Mouse (Mus musculus) gastrocnemius, postnatal 14 days (tissue): ENCODE results near the gene Clec2d. TPM values are rescaled to one million over a fixed set of nuclear protein-coding genes. Genes with fewer than 3 reads are reported as not detected.

Experiments
- DNase-seq: peaks from one replicate; pipeline ENCODE4 v3.0.0; 2021; ENCODE audit warnings: mixed read lengths
- intact Hi-C: fragments of 180-260 bp; cut with DNase I; formaldehyde crosslinking; loops from one replicate; pipeline ENCODE4 v1.15.1; 2025; ENCODE audit warnings: low total_unique reads
- total RNA-seq, 2 experiments: library from RNA; stranded (reverse); gene quantifications; 2 replicates each; pipeline ENCODE4 v1.2.3; 2021

Clec2d gene
- total RNA-seq, 2 experiments from 2014 or later: 42.2 to 57.2 TPM

GRCm38 (mm10) chr6:129219897-129220517 lies 39.6 kb downstream of the Clec2d start:
- intact Hi-C loops: no loop called here
- DNase-seq: no peak

- intact Hi-C loops: no loop called here
- no peak for DNase-seq
Observed at GRCm38 (mm10) chr6:129221053-129221452, 40.6 kb downstream of the Clec2d start.

GRCm38 (mm10) chr6:129222188-129222800 lies 41.9 kb downstream of the Clec2d start:
- intact Hi-C loops: no loop called here
- DNase-seq: no peak

GRCm38 (mm10) chr6:129223611-129224010 lies 43.2 kb downstream of the Clec2d start:
- DNase-seq: no peak
- intact Hi-C loops: no loop called here

- DNase-seq: no peak
- intact Hi-C loops: no loop called here
Observed at GRCm38 (mm10) chr6:129224090-129224489, 43.7 kb downstream of the Clec2d start.

- intact Hi-C loops: no loop called here
Observed at GRCm38 (mm10) chr6:129225078-129225477, 44.7 kb downstream of the Clec2d start.

GRCm38 (mm10) chr6:129228935-129229773 lies 48.7 kb downstream of the Clec2d start:
- intact Hi-C loops: no loop called here
- DNase-seq: no peak

More at GRCm38 (mm10) chr6:129225078-129225477, 44.7 kb downstream of the Clec2d start:
- DNase-seq: no peak

DNA sequence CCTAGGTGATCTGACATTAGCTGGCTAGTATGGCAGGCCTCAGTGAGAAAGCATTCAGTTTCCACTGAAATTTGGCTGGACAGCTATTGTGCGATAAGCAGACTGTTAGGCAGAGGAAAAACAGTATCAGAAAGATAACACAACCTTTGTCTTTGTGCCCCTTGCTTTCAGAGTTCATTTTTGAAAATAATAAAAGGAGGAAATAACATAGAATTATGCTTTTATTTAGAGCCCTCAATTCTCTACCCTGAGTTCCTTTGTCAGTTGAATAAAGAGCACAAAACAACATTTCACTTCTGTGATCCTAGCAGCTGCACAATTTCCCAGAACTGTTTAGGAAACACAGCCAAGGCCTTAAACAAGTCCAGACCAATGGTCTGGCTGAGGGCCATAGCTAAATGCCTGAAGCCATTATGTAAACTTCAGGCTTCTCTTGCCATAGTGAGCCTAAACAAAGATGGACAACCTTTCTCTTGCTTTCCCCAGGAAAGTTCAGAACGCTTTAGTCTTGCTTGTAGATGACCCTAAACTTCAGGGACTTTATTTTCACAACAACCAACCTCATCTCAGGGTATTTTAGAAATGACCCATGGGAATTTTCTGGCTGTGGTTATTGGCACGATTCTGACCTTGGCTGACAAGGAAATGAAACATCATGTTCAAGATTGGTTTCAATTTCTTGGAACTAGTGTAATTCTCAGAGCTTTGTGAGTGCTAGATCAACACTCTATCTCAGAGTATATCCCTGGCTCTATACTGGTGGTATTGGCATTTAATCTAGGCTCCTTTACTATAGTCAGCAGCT lies 49.6 kb downstream of the Clec2d start:
- intact Hi-C loops: no loop called here
- peak; percentile 68 for DNase-seq

DNA sequence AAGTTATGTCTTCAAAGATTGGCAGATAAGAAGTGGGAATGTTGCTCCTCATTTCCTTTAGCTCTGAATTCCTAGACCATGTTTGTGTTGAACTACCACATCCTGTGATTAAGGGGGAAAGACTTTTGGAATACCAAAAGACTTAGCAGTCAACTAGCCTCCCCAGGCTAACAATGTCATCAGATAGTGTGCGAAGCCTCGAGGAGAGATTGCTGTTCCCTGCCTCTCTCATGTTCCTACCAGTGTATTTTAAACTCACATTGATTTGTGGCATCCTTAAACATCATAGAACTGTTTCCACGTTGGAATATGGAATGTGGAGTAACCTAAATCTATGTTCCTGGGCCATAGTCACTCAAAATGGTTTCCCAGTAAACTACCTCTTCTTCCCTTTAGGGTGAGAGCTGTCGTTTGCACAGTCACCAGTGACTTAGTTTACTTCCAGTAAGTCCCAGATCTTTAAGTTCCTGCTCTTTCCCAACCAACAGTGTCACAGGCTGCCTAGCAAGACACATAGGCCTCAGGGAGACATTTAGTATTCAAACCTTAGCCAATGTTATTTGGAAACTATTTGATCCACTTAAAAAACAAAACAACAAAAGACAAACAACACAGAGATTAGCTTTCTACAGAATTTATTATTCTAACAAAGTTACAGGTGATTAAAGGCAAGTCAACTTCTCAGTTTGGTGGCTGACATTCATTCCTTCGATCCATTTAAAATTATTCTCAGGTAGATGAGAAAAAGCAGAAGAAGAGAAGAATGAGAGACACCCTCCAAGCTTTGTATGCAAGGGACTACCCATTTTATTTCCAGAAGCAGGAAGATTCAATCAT lies 51.8 kb downstream of the Clec2d start:
- intact Hi-C loops: no loop called here
- DNase-seq: no peak

DNA sequence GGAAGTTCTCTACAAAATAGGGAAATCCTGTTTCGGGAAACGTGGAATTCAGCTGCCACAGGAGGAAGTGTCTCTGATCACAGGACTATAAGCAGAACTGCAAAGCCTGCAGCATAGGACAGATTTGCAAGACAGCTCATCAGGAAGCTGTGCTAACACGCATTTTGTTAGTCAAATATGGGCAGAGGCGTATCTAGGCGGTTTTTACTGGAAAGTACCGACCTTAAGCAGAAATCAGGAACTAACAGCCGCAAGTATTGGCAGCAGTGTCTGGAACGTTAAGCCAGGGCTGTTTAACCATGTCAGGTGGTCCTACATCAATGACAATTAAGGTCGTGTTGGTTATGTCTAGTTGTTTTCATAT lies 52.4 kb downstream of the Clec2d start:
- intact Hi-C loops: no loop called here
- DNase-seq: peak; percentile 14

GRCm38 (mm10) chr6:129233366-129233954 lies 53.0 kb downstream of the Clec2d start:
- DNase-seq: no peak
- intact Hi-C loops: no loop called here

DNA sequence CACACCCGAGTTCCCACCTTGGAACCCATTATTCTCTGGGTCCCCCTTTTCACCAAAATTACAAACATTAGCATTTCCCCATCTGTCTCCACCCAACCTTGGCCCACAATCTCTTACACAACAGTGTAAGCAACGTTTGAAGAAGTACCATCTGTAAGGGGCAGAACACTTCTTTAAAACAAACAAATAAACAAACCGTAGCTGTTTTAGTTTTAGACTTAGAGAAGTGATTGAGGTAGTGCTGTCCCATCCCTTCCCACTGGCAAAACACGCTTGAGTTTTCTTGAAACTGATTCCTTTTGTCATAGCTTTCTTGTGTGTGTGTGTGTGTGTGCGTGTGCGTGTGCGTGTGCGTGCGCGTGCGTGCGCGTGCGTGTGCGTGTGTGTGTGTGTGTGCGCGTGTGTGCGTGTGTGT lies 53.5 kb downstream of the Clec2d start:
- intact Hi-C loops: no loop called here

GRCm38 (mm10) chr6:129234456-129235360 lies 54.3 kb downstream of the Clec2d start:
- no peak for DNase-seq
- intact Hi-C loops: loop anchor here (5.0 kb wide), 1 partner anchor 62 kb away; no protein-coding TSS in a partner anchor

More for the DNA sequence above, 53.5 kb downstream of the Clec2d start:
- DNase-seq: no peak

GRCm38 (mm10) chr6:129235855-129236461 lies 55.5 kb downstream of the Clec2d start:
- intact Hi-C loops: loop anchor here (5.0 kb wide), 1 partner anchor 64 kb away; no protein-coding TSS in a partner anchor
- peak; percentile 27 for DNase-seq
